Mouse (Mus musculus): ENCODE measurements around the gene Nkain2.

Gene Nkain2

DNA sequence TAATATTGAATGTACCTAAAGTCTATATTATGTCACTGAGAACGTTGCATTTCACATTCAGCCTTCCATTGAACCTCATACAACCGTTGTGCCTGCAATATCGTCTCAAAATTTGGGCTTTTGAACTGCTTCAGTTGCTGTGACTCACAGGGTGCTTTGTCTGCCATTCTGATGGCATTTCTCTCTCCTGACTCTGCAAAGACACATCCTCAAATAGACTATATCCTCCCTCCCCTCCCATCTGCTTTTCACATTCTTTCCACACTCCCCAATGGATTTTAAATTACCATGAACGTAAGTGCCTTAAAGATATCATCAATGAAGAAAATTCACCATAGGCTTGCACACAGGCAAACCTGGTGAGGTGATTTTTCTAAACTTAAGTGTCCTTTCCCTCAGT lies 287.5 kb downstream of the Nkain2 start:
- ChIA-PET POLR2A (no interaction called here), CTCF (no interaction called here)

DNA sequence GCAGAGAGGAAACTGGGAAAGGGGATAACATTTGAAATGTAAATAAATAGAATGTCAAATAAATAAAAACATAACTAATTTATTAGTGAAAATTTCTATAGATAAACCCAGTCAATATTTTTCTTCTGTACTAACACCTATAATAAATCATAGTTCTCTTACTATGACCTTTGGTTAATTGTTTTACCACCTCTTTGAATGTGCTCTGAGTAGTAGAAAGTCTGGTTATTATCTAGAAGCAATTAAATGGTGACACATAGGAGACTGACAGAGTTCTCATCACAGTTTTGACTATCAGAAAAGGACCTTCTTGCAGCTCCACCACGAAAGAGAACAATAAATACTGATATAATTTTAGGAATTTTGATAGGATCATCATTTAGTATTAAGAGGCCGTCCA lies 295.3 kb downstream of the Nkain2 start:
- CTCF ChIA-PET = no interaction called here

GRCm38 (mm10) chr10:32577276-32577580 lies 313.0 kb downstream of the Nkain2 start:
- CTCF ChIA-PET = no interaction called here
- POLR2A ChIA-PET = no interaction called here

More for the DNA sequence above, 295.3 kb downstream of the Nkain2 start:
- POLR2A ChIA-PET = no interaction called here

DNA sequence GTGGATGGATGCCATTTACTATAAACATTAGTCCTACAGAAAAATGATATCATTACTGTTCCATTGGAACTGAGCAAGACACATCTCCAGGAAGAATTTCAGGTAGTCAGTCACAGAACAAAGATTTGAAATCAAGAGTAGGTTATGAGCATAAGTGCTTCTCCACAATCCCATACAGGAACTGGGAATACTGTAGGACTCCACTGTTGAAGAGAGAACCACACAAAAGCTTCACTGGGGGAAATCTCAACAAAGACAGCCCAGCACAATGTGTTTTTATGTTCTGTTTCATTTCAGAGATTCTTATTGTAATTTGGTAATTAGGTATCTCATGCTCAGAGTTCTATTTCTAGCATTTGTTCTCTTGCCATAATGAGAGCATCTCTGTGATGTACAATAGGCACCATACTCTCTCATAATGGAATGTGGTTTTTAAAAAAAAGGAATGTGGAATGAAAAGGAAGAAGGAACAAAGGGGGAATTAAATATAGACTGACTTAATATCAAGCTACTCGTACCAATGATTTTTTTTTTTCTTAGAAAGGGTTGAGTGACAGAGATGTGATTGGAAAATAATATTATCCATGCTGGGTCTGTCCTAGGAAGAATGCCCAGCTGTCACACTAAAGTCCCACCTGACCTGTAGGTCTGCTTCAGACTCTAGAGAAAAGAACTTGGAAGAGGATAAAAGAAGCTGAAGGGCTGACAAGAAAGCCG lies 313.5 kb downstream of the Nkain2 start:
- ChIA-PET CTCF (no interaction called here), POLR2A (interaction anchor here in 1 of 4 experiments (0.6 kb wide), 1 partner anchor 135 kb away, joined by 4 read pairs; no protein-coding TSS in a partner anchor)

DNA sequence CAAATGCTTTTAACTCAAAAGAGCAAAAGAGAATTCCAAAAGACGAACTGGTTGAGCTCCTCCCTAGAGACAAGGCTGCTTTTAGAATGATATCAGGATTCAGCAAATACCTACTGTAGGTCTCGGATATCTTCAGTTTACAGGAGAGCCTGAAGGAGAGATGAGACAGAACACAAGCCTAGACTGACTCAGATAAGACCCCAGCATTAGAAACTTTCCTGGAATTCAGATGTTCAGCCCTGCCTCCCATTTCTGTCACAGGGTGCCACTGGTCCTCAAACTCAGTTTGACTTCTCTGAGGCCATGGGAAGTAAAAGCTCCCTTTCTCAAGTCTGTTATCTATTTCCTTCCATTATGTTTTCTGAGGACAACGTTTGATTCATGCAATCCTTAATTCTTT lies 332.6 kb downstream of the Nkain2 start:
- CTCF ChIA-PET = no interaction called here
- POLR2A ChIA-PET = no interaction called here

GRCm38 (mm10) chr10:32536057-32536456 lies 354.2 kb downstream of the Nkain2 start:
- ChIA-PET CTCF (no interaction called here), POLR2A (no interaction called here)

DNA sequence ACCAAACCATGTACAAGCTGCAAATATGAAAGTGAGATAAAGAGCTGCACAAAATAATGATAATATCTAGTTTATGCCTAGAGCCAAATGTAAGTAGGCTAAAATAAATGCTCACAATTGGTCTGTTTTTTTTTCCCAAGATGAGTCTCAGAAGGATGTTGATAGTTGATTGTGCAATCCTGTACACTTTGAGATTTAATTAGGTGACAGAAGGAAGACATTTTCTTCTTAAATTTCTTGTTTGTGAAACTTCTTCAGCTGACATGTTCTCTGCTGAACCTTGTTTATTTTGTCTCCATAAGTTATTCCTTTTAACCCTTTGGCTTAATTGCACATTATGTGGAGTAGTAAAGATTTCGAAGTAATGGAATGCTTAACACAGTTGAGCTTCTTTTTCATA lies 379.4 kb downstream of the Nkain2 start:
- ChIA-PET CTCF (no interaction called here), POLR2A (interaction anchor here in 1 of 4 experiments (1.7 kb wide), 1 partner anchor 12 kb away, joined by 3 read pairs; no protein-coding TSS in a partner anchor)

GRCm38 (mm10) chr10:32494591-32495182 lies 395.6 kb downstream of the Nkain2 start:
- ChIA-PET POLR2A (no interaction called here), CTCF (no interaction called here)

- ChIA-PET POLR2A (no interaction called here), CTCF (no interaction called here)
Observed at GRCm38 (mm10) chr10:32493600-32493999, 396.7 kb downstream of the Nkain2 start.

GRCm38 (mm10) chr10:32462726-32463125 lies 427.5 kb downstream of the Nkain2 start:
- ChIA-PET POLR2A (interaction anchor here in 1 of 4 experiments (0.6 kb wide), 1 partner anchor 1903 kb away, joined by 3 read pairs; no protein-coding TSS in a partner anchor), CTCF (no interaction called here)

DNA sequence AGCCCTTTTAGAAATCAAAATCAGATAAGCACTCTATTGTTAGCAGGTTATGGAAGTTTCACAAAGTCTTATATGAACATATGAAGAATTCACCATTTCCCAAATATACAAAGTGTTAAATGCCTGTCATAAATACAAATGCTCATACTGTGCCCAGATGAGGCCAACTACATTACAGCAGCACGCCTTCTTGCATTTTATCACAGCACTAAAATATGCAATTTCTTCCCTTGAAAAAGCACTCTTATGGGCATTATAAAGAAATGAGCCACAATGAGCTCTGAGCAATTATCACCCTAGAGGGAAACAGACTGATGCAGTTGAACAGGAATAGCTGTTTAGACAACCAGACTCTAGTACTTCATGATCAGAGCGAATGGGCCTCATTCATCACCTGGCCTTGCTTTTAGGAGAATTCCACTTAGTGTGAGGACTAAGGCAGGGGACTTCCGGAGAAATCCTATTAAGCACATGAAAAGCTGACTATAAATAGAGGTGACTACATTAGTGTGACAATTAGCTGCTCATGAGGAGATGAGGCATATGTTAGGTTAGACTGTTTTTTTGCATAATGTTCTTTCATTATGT lies 450.2 kb downstream of the Nkain2 start:
- POLR2A ChIA-PET = no interaction called here
- CTCF ChIA-PET = no interaction called here

DNA sequence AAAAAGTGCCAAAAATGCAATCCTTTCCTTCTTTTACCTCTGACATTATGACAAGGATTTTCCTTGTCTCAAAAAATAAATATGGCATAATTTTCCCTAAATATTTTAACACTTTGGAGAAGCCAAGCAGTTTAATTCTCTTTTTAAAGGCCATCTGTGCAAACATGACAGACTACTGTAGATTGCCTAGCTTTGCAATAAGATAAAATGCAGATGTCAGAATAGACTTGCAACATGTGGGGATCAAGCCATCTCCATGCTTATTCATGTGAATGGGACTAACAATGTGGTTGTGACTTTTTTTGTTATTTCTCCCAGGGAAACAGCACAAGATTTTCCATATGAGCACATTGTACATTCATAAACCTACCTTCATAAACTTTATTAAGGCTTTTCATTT lies 476.0 kb downstream of the Nkain2 start:
- CTCF ChIA-PET = no interaction called here

DNA sequence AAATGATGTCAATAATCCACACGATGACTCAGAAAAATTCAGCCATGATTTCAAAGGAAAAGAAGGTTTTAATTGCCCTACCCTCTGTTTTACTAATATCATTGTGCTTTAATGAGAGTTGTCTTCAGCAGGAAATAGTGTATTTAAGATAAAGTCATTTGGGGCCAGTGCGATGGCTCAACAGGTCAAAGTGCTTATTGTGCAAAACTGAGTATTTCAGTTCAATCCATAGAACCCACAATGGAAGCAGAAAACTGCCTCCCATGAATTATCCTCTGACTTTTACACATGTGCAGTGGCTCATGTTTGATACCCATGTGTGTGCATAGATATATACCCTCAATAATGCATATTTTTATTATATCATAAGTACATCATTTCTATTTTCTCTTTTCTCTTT lies 478.9 kb downstream of the Nkain2 start:
- ChIA-PET CTCF (no interaction called here), POLR2A (no interaction called here)

More for the DNA sequence above, 476.0 kb downstream of the Nkain2 start:
- POLR2A ChIA-PET = no interaction called here

DNA sequence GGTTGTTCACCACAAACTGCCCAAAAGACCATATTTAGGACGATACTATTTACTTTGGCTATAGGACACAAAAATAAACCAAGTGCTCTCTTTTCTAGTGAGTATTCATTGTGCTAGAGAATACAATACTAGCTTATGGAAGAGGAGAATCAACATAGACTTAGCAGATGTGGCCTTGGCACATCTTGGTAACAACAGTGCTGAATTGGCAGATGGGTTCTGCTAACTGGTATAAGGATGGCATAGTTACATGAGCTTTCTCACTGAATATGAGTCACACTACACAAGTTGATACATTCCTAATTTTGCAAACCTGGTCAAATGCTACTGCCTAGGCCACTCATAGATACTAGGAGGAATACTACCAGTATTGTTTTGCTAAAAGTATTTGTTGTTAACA lies 489.3 kb downstream of the Nkain2 start:
- POLR2A ChIA-PET = no interaction called here
- CTCF ChIA-PET = no interaction called here

- ChIA-PET CTCF (interaction anchor here in 1 of 4 experiments (0.5 kb wide), 1 partner anchor 16 kb away, joined by 3 read pairs; no protein-coding TSS in a partner anchor), POLR2A (no interaction called here)
Observed at GRCm38 (mm10) chr10:32393859-32394521, 496.3 kb downstream of the Nkain2 start.

GRCm38 (mm10) chr10:32393326-32393725 lies 496.9 kb downstream of the Nkain2 start:
- ChIA-PET POLR2A (no interaction called here), CTCF (no interaction called here)

DNA sequence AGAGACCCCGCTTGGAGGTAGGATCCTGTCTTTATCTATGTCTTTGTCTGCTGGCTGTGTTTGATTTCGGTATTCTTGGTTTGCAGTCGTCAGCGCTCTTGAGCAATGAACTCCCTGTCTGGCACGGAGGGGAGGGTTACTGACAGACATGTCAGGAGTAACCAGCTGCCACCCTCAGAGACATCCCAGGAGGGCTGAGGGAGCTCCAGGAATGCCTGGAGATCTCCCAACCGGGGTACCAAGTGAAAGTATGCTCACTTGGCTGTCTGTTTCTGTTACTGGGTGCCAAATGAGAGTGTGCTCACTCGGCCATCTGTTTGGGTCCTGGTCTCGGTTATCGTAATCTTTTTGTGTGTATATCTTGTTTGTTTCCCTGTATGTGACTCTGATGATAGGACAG lies 577.5 kb downstream of the Nkain2 start:
- CTCF ChIA-PET = interaction anchor here in 2 of 4 experiments (0.5 to 1.3 kb wide), 6 partner anchors 171 to 613 kb away, joined by 3 to 6 read pairs (median 4); partner anchors contain the start of gene Nkain2 (in 1 of the 2)
- POLR2A ChIA-PET = no interaction called here

DNA sequence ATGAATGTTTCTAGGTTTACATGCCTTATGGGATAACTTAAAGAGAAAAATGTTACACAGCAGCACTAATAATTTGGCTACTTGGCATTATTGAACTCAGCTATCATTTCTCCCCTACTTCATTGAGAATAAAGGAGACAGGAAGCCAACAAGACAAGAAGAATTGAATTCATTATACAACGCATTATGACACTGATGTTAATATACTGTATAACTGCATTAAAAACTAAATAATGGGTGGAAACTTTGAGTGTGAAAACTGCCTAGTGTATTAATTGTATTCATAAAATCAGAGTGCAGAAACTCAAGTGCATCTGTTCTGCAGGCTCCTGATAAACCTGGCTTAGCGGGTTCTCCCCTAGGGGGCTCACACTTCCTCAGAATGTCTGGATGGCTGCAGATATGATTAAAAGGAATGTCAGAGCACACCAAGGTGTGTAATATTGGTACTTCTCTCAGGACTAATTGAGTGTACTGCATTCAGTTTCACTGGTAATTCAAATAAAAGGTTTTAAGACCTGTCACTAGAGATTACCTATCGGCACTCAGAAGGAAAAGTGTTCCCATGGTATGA lies 589.2 kb downstream of the Nkain2 start:
- POLR2A ChIA-PET = no interaction called here
- CTCF ChIA-PET = no interaction called here

DNA sequence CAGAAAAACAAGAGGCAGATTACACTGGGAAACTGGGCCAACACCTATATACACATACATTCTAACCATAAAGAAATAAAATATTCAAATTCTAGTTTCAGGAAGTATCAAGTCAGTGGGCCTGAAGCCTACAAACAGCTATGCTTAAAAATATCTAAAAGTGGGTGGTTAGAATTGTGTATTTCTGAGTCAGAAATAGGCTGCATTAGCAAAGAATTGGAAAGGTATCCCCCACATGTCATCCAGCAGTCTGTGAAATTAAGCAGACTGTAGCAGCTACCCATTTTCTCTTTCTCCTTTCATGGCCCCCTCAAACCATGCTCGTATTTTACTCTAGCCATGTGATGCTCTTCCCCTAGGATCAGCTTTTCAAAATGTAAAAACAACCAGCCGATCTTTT lies 599.8 kb downstream of the Nkain2 start:
- ChIA-PET POLR2A (no interaction called here), CTCF (no interaction called here)

GRCm38 (mm10) chr10:32283690-32284089 lies 606.6 kb downstream of the Nkain2 start:
- CTCF ChIA-PET = no interaction called here

More at GRCm38 (mm10) chr10:32283690-32284089, 606.6 kb downstream of the Nkain2 start:
- POLR2A ChIA-PET = no interaction called here
